Mouse (Mus musculus): ENCODE data around the gene Fam83g.

- no peak for TF ChIP-seq CTCF (IDR thresholded peaks at IDR 0.05; ENCODE audit: extremely low read depth, insufficient read depth, insufficient read length, insufficient replicate concordance)
- no peak for TF ChIP-seq POLR2A (IDR thresholded peaks at IDR 0.05; ENCODE audit: low read depth, low read length)
These were observed 3.1 kb downstream of the Fam83g start for GRCm38 (mm10) chr11:61686906-61687453.
